Mouse (Mus musculus): ENCODE data around the gene Nr1i2.

- TF ChIP-seq CTCF (conservative IDR thresholded peaks at IDR 0.05 in 1 of 2, IDR thresholded peaks at IDR 0.05 in 1 of 2; ENCODE audit: low read depth in 2 of 2, low read length in 2 of 2) (no peak), MYC (IDR thresholded peaks at IDR 0.05; ENCODE audit: low read depth, low read length) (no peak), RAD21 (IDR thresholded peaks at IDR 0.05; ENCODE audit: low read depth, low read length) (no peak), MAZ (IDR thresholded peaks at IDR 0.05; ENCODE audit: low read depth, low read length) (no peak), JUN (IDR thresholded peaks at IDR 0.05; ENCODE audit: insufficient read depth, low read depth, low read length) (no peak), MAX (IDR thresholded peaks at IDR 0.05; ENCODE audit: low read length) (no peak), TBP (conservative IDR thresholded peaks at IDR 0.05; ENCODE audit: low read depth, low read length) (no peak)
These were observed 24.5 kb upstream of the Nr1i2 start for GRCm38 (mm10) chr16:38319087-38319486.

All from CH12.LX (cell line).